Mouse (Mus musculus): ENCODE measurements around the gene Arhgef7. TPM values are rescaled to one million over a fixed set of nuclear protein-coding genes. Genes with fewer than 3 reads are reported as not detected.
A peak's percentile ranks its signal among the peaks of the same experiment; 100 is the strongest.

Gene Arhgef7
- 100 to 1,000 TPM in 3 of 4 experiments, 10 to 100 TPM in 1; 93.9 to 119 (median 111) TPM for total RNA-seq (2022)

DNA sequence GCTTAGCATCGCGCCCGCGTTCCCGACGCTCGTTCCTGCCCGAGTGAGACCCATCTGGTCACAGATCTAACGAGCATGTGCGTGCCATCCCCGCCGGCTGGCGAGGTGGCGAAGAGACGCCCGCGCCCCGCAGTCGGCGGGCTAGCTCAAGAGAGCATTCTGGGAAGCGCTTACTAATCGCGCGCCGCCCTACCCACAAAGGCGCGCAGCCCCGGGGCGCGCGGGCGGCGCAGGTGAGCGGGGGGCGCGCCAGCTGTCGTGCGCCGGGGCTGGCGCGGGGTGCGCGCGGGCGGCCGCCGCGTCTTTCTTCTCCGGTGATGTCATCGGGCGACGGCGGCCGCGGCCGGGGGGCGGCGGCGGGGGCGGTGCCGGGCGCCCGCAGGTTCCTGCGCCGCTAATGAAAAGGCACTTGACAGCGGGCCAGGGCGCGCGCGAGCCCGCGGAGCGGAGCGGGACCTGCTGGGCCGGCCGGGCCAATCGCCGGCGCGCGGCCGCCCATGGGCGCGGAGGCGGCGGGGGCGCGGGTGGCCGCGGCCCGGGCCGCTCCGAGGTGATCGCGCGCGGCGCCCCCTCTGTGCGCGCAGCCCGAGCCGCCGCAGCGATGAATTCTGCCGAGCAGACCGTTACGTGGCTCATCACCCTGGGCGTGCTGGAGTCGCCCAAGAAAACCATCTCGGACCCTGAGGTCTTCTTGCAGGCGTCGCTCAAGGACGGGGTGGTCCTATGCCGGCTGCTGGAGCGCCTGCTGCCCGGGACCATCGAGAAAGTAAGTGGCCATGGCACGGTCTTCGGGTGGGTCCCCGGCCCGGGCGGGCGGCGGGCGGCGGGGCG, at the start of gene Arhgef7:
Gene Arhgef7, plus strand, starts transcription at position 71 of the 831 bp plus-strand sequence.
- DNase-seq (ENCODE audit: low spot score): no peak

- DNase-seq (ENCODE audit: low spot score): no peak
Measured at GRCm38 (mm10) chr8:11684558-11684957, 43.0 kb upstream of the Arhgef7 start.

DNA sequence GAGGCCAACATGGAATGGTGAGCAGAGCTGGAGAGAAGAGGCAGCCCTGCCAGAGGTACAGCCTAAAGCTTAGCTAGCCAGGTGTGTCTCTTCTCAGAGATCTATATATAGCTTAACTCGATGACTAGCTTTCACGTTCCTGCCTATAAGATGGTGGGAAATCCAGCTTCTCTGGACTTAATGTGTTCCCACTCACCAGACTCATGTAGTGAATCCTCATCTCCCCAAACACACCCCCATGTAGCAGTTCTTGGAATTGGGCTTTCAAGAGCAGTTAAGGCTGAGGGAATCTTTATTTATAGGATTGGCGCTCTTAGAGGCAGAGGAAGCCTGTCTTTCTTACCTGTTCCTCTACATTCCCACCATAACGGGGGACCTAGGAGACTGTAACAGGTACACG, 40.3 kb upstream of the Arhgef7 start:
- no peak for DNase-seq (ENCODE audit: low spot score)

GRCm38 (mm10) chr8:11689945-11690344, 37.6 kb upstream of the Arhgef7 start:
- DNase-seq (ENCODE audit: low spot score): no peak

DNA sequence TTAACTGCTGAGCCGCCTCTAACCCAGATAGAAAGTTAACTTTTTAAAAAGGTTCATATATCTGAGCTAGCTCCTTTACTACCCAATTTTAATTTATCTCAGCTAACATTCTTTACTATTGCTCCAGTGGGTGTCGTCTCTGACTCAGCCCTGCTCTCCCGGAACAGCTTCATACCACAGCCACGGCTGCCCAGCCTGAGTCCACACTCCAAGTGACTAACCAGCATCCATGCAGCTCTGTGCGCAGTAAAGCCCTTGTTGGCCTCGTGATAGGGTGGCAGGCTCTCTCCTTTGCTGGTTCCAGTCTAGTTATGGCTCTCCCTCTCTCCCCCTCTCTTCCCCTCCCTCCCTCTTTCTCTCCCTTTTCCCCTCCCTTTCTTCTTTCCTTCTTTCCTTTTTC, 36.2 kb upstream of the Arhgef7 start:
- no peak for DNase-seq (ENCODE audit: low spot score)

DNA sequence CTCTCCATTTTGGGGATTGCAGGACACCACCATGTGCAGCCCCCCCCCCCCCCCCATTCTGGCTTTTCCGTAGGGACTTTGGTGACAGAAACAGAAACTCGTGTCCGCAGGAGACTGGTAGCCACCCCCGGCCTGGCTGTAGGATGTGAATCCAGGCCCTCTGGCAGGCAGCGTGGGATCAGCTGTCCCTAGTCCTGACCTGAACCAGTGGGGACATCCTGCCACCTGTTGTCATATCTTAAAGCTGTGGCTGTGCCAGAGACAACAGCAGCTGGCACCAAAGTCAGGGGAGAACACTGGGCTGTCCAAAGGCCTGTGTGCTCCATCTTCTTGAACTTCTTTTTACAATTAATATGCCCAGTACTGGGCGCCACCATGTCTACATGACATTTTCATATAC, 35.8 kb upstream of the Arhgef7 start:
- no peak for DNase-seq (ENCODE audit: low spot score)

GRCm38 (mm10) chr8:11692455-11692854, 35.1 kb upstream of the Arhgef7 start:
- no peak for DNase-seq (ENCODE audit: low spot score)

GRCm38 (mm10) chr8:11693972-11694371, 33.5 kb upstream of the Arhgef7 start:
- no peak for DNase-seq (ENCODE audit: low spot score)

GRCm38 (mm10) chr8:11696176-11696575, 31.3 kb upstream of the Arhgef7 start:
- no peak for DNase-seq (ENCODE audit: low spot score)

GRCm38 (mm10) chr8:11697467-11697866, 30.1 kb upstream of the Arhgef7 start:
- DNase-seq (ENCODE audit: low spot score): no peak

DNA sequence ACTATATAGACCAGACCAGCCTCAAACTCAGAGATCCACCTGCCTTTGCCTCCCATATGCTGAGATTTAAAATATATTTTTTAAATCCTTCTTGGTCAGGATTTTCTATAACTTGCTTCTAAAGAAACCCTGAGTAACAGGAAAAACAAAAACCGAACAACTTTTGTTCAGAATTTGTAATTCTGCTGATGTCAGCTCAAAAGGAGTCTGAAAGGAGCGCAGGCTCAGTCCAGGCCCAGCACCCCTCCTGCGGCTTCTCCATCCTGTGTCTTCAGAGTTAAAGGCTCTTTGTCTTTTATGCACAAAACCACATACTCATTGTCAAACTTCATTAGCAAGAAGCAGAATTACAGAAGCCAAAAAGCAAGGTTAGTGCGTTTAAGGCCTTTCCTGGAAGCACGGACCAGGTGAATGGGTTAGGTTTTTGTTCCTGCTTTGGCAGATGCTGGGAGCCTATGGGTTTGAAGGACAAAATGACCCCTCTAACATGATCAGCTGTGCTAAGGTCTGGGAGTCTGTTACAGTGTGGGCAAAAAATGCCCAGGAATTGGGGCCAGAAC, 28.0 kb upstream of the Arhgef7 start:
- DNase-seq (ENCODE audit: low spot score): no peak

DNA sequence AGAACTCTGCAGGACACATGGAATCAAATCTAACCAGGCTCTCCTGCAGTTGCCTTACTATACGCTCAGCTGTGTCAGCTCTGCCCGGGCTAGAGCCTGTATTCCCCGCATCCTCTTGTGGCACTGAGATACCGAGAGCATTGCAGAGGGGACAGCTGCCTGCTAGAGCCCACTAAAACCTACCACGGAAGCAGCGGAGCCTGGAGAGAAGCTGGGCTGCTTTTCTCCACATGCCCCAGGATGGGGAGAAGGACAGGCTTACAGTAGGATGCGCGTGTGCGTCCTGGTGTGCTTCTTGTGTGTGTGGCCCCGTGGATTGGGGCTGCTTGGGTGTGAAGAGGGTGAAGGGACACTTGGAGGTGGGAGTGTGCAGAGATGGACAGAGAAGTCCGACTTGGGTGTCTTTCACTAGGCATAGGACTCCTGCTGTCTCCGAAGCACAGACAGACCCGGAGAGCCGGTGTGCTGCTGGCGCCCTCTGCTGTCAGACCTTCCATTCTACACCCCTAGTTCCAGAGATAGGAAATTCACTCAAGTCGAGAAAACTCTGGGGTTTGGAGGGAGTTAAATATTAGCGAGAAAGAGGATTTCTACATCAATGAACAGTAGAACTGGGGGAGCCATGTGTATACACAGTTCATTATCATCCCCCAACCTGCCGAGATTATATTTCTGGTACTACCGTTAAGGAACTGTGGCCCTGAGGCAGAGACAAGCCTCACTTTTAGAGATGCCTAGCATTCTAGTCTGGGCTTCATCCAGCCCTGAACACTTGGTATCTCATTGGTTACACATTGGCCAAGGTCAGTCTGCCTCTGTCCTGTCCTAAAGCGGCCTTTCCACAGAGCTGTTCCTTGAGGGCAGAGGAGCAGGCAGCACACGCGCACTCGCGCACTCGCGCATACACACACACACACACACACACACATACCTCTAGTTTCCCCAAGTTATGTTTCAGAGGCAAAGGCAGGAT, 27.2 kb upstream of the Arhgef7 start:
- peak; percentile 70 for DNase-seq (ENCODE audit: low spot score)

DNA sequence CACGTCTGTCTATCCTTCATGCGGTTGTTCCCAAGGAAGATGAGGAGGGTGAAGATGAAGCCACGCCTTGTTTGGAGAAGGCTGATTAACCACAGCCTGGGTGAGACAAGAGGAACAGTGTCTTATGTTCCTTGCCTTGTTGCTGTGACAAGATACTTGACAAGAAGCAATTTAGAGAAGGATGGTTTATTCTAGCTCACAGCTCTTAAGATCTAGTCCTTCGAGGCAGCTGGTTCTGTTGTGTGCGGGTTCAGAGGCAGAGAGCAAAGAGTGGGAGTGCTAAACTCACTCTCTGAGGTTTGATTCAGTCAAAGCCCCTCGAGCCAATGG, 26.5 kb upstream of the Arhgef7 start, which contains the start of gene 1700016D06Rik:
Gene 1700016D06Rik, minus strand, starts transcription at position 31 of the 330 bp plus-strand sequence.
- no peak for DNase-seq (ENCODE audit: low spot score)

DNA sequence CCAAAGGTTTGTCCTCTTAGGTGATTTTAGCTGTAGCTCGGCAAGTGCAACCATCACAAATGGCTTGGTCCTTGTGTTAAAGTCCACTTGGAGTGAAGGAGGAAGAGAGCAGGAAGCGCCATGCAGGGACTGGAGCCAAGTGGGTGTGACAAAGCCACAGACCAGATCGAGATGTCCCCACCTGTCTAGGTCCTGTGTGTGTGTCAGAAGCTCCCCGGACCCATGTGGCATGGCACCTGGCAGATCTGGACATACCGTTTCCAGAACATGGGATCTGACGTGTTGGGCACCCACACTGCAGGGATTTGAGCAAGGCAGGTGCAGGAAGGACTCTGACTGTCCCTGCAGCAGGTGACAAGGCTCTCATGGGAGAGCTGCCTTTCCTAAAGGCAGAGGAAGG, 26.1 kb upstream of the Arhgef7 start:
- no peak for DNase-seq (ENCODE audit: low spot score)

GRCm38 (mm10) chr8:11703789-11704188, 23.7 kb upstream of the Arhgef7 start:
- DNase-seq (ENCODE audit: low spot score): no peak

GRCm38 (mm10) chr8:11704716-11705420, 22.7 kb upstream of the Arhgef7 start:
- no peak for DNase-seq (ENCODE audit: low spot score)

- peak; percentile 67 for DNase-seq (ENCODE audit: low spot score)
Measured at GRCm38 (mm10) chr8:11705818-11706217, 21.7 kb upstream of the Arhgef7 start.

GRCm38 (mm10) chr8:11707701-11708100, 19.8 kb upstream of the Arhgef7 start:
- no peak for DNase-seq (ENCODE audit: low spot score)

- DNase-seq (ENCODE audit: low spot score): no peak
Measured at GRCm38 (mm10) chr8:11708815-11709214, 18.7 kb upstream of the Arhgef7 start.

GRCm38 (mm10) chr8:11709542-11709941, 18.0 kb upstream of the Arhgef7 start:
- no peak for DNase-seq (ENCODE audit: low spot score)

DNA sequence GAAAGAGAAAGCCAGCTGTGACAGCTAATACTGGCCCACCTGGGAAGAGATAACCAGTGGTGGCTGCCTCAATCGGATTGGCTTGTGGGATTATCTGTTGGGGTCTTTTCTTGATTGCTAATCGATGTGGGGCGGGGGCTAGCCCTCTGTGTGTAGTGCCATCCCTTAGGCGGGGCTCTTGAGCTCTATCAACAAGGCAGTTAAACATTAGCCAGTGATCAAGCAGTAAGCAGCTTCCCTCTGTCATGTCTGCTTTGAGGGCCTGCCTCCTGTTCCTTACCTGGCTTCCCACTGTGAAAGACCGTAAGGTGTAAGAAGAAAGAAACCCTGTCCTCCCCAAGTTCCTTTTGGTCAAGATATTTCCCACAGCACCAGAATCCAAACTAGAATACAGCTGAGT, 17.1 kb upstream of the Arhgef7 start:
- DNase-seq (ENCODE audit: low spot score): no peak
